Mouse (Mus musculus) midbrain, embryonic 11.5 days (tissue): ENCODE data around the gene Gcnt2. TPM values are rescaled to one million over a fixed set of nuclear protein-coding genes. Genes with fewer than 3 reads are reported as not detected.
A peak's percentile ranks its signal among the peaks of the same experiment; 100 is the strongest.

Experiments used
- ATAC-seq: fragments of 200-750 bp; cut with Nextera tagmentation; 2 replicates; pipeline ENCODE4 v1.8.0; 2017; ENCODE audit warnings: moderate TSS enrichment, moderate library complexity; ENCODE audit not compliant: low FRiP score
- DNase-seq: peaks from one replicate; pipeline ENCODE4 v3.0.0; 2015; ENCODE audit warnings: low spot score; ENCODE audit errors: missing footprints
- H3K27ac ChIP-seq: fragments of 300-500 bp; sonication (generic); 2 replicates; pipeline ENCODE4 v1.5.1; 2014; ENCODE audit warnings: low read depth, low read length
- H3K27me3 ChIP-seq: fragments of 300-500 bp; sonication (generic); 2 replicates; pipeline ENCODE4 v1.6.1; 2014; ENCODE audit warnings: mild to moderate bottlenecking, low read length, moderate library complexity, mixed read lengths; ENCODE audit not compliant: control insufficient read depth, insufficient read depth
- H3K36me3 ChIP-seq: fragments of 300-500 bp; sonication (generic); 2 replicates; pipeline ENCODE4 v1.6.1; 2014; ENCODE audit warnings: mild to moderate bottlenecking, low read length, moderate library complexity, mixed read lengths; ENCODE audit not compliant: control insufficient read depth, insufficient read depth
- H3K4me1 ChIP-seq: fragments of 300-500 bp; sonication (generic); 2 replicates; pipeline ENCODE4 v1.6.1; 2014; ENCODE audit warnings: low read length; ENCODE audit not compliant: control insufficient read depth, insufficient read depth
- H3K4me2 ChIP-seq: fragments of 300-500 bp; sonication (generic); 2 replicates; pipeline ENCODE4 v1.6.1; 2014; ENCODE audit warnings: mild to moderate bottlenecking, moderate library complexity
- H3K4me3 ChIP-seq: fragments of 300-500 bp; sonication (generic); 2 replicates; pipeline ENCODE4 v1.5.1; 2014; ENCODE audit warnings: low read depth, low read length
- H3K9ac ChIP-seq: fragments of 300-500 bp; sonication (generic); 2 replicates; pipeline ENCODE4 v1.6.1; 2014; ENCODE audit warnings: low read length
- H3K9me3 ChIP-seq: fragments of 300-500 bp; sonication (generic); 2 replicates; pipeline ENCODE4 v1.6.1; 2016; ENCODE audit warnings: low read length; ENCODE audit not compliant: control insufficient read depth
- WGBS: fragments of 180-500 bp; shearing (Covaris S2); extraction: QIAGEN DNeasy Blood & Tissue Kit; methylation state at CpG from one replicate; pipeline ENCODE4 v1.1.7; 2014; 5-methylcytosine and 5-hydroxymethylcytosine counted together
- microRNA-seq: library from miRNA; unstranded; fragments of <30 nt; microRNA quantifications from one replicate; pipeline ENCODE4, GENCODE M21; 2017
- polyA plus RNA-seq: library from polyadenylated mRNA; unstranded; fragments of >200 nt; fragmentation: Nextera tagmentation; extraction: Ambion mirVana; gene quantifications from 2 replicates; pipeline ENCODE4 v1.2.1, GENCODE M21; 2014

Gcnt2 gene
- polyA plus RNA-seq, 1 experiment from 2014 or later, result 4.0 TPM

DNA sequence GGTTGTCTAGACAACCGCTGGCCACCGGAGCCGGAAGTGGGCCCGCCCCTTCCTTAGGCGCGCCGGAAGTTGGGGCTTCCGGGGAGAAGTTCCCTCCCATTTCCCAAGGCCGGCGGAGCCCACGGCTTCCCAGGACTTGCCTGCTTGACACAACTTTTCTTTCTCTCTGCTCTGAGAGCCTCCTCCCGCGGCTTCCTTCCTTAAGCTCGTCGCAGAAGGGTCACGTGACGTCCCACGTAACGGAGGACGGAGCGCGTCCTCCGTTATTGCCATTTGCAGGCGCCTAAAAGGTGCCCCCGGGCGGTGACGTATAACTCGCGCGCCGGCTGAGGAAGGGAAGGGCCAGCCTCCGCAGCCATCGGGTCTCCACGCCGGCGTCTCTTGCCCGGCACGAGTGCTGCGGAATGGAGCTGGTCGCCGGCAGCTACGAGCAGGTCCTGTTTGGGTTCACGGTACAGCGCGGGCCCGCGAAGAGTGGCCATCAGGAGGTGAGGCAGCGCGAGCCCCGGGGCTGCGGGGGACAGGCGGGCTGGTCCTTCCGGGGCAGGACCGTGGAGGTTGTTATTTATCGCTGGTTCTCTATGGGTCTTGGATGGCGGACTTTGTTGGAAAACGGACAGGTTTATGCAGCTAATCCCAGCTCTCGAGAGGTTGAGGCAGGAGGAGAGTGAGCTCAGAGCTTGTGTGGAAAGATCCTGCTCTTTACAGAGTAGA is 141.5 kb downstream of the Gcnt2 start, which contains the start of gene Pak1ip1:
TSS of gene Pak1ip1 (plus strand) at position 98 of the 714 bp plus-strand sequence.
- H3K9ac ChIP-seq, result peak within 1 kb of the TSS; percentile 64
- H3K4me2 ChIP-seq, result peak within 1 kb of the TSS; percentile 81
- ATAC-seq (peak; percentile 96), DNase-seq (peak; percentile 99)
- WGBS, result under 1% methylated on average over 58 of the region's 58 CpGs
- peak within 1 kb of the TSS; percentile 68 for H3K4me3 ChIP-seq
- H3K36me3 ChIP-seq, result 0 out of 2 replicates have a peak, but pooled peaks cover 1% of the 10 kb centered on the region
- H3K9me3 ChIP-seq, result no peaks in the 10 kb centered on the region
- peaks cover 7% of the 10 kb centered on the region for H3K4me1 ChIP-seq
- H3K27me3 ChIP-seq, result no peaks in the 10 kb centered on the region
- peak within 1 kb of the TSS; percentile 81 for H3K27ac ChIP-seq

GRCm38 (mm10) chr13:41002001-41002400 is 142.4 kb downstream of the Gcnt2 start:
- 90% methylated on average over 5 of the region's 5 CpGs for WGBS
- H3K27ac ChIP-seq, result no peak overlapping the region
- H3K36me3 ChIP-seq, result peaks cover 6% of the 10 kb centered on the region; the same call in 1 of the 2 replicates
- H3K27me3 ChIP-seq, result no peaks in the 10 kb centered on the region
- no peak for ATAC-seq
- no peak for DNase-seq
- H3K4me3 ChIP-seq, result peak overlapping the region; percentile 68; the same call in 1 of the 2 replicates
- no peaks in the 10 kb centered on the region for H3K9me3 ChIP-seq
- H3K9ac ChIP-seq, result no peak overlapping the region
- peaks cover 7% of the 10 kb centered on the region for H3K4me1 ChIP-seq
- H3K4me2 ChIP-seq, result peak overlapping the region; percentile 81

DNA sequence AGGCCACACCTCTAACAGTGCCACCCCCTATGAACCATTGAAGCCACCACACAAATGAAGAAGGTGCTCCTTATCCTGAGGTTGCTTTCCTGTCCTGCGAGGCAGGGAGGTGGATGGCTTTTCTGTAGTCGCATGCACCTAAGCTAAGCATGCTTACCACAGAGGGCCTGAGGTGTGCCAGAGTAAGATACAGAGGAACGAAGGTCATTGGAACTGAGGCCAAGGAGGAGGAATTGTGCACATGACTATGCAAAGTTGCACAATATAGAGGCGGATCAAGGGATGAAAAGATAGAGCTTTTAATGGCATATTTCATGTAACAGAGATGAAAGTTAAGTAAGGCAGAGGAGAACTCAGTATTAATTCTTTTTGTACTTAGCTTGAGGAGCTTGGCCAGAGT is 146.7 kb downstream of the Gcnt2 start:
- Histone ChIP-seq H3K4me2 (no peak overlapping the region), H3K9ac (no peak overlapping the region), H3K27ac (no peak overlapping the region), H3K27me3 (no peaks in the 10 kb centered on the region), H3K9me3 (no peaks in the 10 kb centered on the region), H3K4me1 (peaks cover 3% of the 10 kb centered on the region), H3K4me3 (no peak overlapping the region), H3K36me3 (peaks cover 6% of the 10 kb centered on the region; the same call in 1 of the 2 replicates)
- WGBS, result 94% methylated on average over 4 of the region's 4 CpGs
- ATAC-seq, result no peak
- DNase-seq, result no peak

GRCm38 (mm10) chr13:41008271-41008670 is 148.7 kb downstream of the Gcnt2 start:
- DNase-seq, result no peak
- WGBS, result 95% methylated on average over 10 of the region's 10 CpGs
- H3K27me3 ChIP-seq, result no peaks in the 10 kb centered on the region
- no peak overlapping the region for H3K4me3 ChIP-seq
- H3K36me3 ChIP-seq, result peaks cover 12% of the 10 kb centered on the region; the same call in 1 of the 2 replicates
- H3K27ac ChIP-seq, result no peak overlapping the region
- no peak for ATAC-seq
- H3K9ac ChIP-seq, result no peak overlapping the region
- no peak overlapping the region for H3K4me2 ChIP-seq
- H3K4me1 ChIP-seq, result no peaks in the 10 kb centered on the region
- H3K9me3 ChIP-seq, result no peaks in the 10 kb centered on the region

GRCm38 (mm10) chr13:41008946-41009345 is 149.4 kb downstream of the Gcnt2 start:
- WGBS, result 87% methylated on average over 8 of the region's 8 CpGs
- no peak for DNase-seq
- peaks cover 12% of the 10 kb centered on the region; the same call in 1 of the 2 replicates for H3K36me3 ChIP-seq

More at GRCm38 (mm10) chr13:41008946-41009345, 149.4 kb downstream of the Gcnt2 start:
- no peak for ATAC-seq
- H3K4me1 ChIP-seq, result no peaks in the 10 kb centered on the region
- no peaks in the 10 kb centered on the region for H3K27me3 ChIP-seq
- H3K9me3 ChIP-seq, result no peaks in the 10 kb centered on the region
- H3K9ac ChIP-seq, result no peak overlapping the region
- no peak overlapping the region for H3K4me3 ChIP-seq
- H3K27ac ChIP-seq, result no peak overlapping the region
- no peak overlapping the region for H3K4me2 ChIP-seq

Small RNA genes within 50 kb of the gene (microRNA-seq; reads per million reads assigned to microRNA genes)
- not detected for gene Mir5124a

Other genes starting within 250 kb of the Gcnt2 start
- gene Tfap2a, start 121.4 kb upstream of the Gcnt2 start, polyA plus RNA-seq, result 3.0 and 4.7 TPM in 2 replicates
- gene Pak1ip1, start 141.3 kb downstream of the Gcnt2 start, polyA plus RNA-seq, result 99.7 and 104 TPM in 2 replicates
- gene Tmem14c, start 156.5 kb downstream of the Gcnt2 start, polyA plus RNA-seq, result 198 and 200 TPM in 2 replicates
- 0.61 TPM in 2 replicates for gene Mak, start 220.0 kb downstream of the Gcnt2 start, polyA plus RNA-seq